Mouse (Mus musculus) ES-Bruce4 (cell line): ENCODE data around the gene Plekhg5. TPM values are rescaled to one million over a fixed set of nuclear protein-coding genes. Genes with fewer than 3 reads are reported as not detected.

Source experiments
- H3K27ac ChIP-seq: 2 replicates; pipeline ENCODE4 v1.5.1; 2012; ENCODE audit warnings: low read length, inconsistent platforms; ENCODE audit not compliant: insufficient read depth
- H3K27me3 ChIP-seq: 2 replicates; pipeline ENCODE4 v1.6.1; 2012; ENCODE audit warnings: mild to moderate bottlenecking, low read length, inconsistent platforms; ENCODE audit not compliant: control insufficient read depth, poor library complexity, insufficient read depth, severe bottlenecking
- H3K36me3 ChIP-seq: 2 replicates; pipeline ENCODE4 v1.6.1; 2012; ENCODE audit warnings: inconsistent platforms, mild to moderate bottlenecking, low read length, moderate library complexity; ENCODE audit not compliant: control insufficient read depth, poor library complexity, insufficient read depth, severe bottlenecking
- H3K4me1 ChIP-seq: one replicate; pipeline ENCODE4 v1.8.1; 2011; ENCODE audit warnings: low read length; ENCODE audit not compliant: control insufficient read depth, insufficient read depth
- H3K4me3 ChIP-seq: 2 replicates; pipeline ENCODE4 v1.5.1; 2011; ENCODE audit warnings: low read depth, mild to moderate bottlenecking, low read length
- H3K9ac ChIP-seq: 2 replicates; pipeline ENCODE4 v1.6.1; 2012; ENCODE audit warnings: low read depth, mild to moderate bottlenecking, inconsistent platforms; ENCODE audit not compliant: poor library complexity, severe bottlenecking
- H3K9me3 ChIP-seq: replicated peaks from 2 replicates; pipeline ENCODE4 v1.6.1; 2012; ENCODE audit warnings: mild to moderate bottlenecking, low read length, inconsistent platforms; ENCODE audit not compliant: control insufficient read depth, poor library complexity, insufficient read depth, severe bottlenecking
- CTCF ChIP-seq: IDR thresholded peaks from one replicate; pipeline ENCODE4 v1.8.1; 2011; ENCODE audit warnings: low read depth, low read length
- EP300 ChIP-seq: IDR thresholded peaks from 2 replicates; pipeline ENCODE4 v1.6.1; 2011; ENCODE audit warnings: low read depth, low read length; ENCODE audit not compliant: insufficient read depth
- POLR2A ChIP-seq: IDR thresholded peaks from one replicate; pipeline ENCODE4 v1.8.1; 2011; ENCODE audit warnings: low read length; ENCODE audit not compliant: insufficient read depth
- polyA plus RNA-seq: library from polyadenylated mRNA; stranded (reverse); fragments of >200 nt; gene quantifications from 2 replicates; pipeline ENCODE4 v1.2.4, GENCODE M21; 2011; ENCODE audit warnings: low read depth; ENCODE audit not compliant: missing spikeins, insufficient read depth, insufficient read length

The Plekhg5 gene
- polyA plus RNA-seq, 1 experiment: 17.5 TPM

DNA sequence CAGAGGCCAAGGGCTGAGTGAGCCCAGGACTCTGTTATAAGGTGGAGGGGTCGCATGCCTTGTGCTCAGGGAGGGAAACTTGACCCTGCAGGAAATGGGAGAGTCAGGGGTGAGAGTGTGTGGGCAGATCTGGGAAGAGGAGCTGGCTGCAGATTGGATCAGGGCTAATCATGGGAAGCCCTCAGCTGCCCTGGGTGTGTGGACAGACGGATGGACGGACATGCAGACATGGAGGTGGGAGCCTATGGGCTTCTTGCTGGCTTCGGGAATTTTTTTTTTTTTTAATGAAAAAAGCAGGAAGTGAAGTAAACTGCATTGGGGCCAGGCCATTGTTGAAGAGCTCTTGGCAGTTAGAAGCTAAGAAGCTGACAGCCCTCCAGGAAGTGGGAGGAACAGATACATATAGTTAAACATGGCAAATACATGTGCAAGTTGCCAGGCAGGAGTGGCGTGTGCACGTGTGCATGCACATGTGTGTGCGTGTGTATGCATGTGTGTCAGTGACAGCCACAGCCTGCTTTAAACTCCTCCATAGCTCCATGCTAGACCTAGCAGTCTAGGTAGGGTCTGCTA, 28.9 kb downstream of the Plekhg5 start:
- 0 out of 2 replicates have a peak, but pooled peaks cover 6% of the 10 kb centered on the region for H3K36me3 ChIP-seq
- TF ChIP-seq POLR2A: no peak
- TF ChIP-seq CTCF: no peak
- no peak for TF ChIP-seq EP300
- H3K9ac ChIP-seq: no peak overlapping the region
- H3K4me3 ChIP-seq: no peak overlapping the region
- no peaks in the 10 kb centered on the region for H3K27me3 ChIP-seq
- H3K27ac ChIP-seq: no peak overlapping the region
- peaks cover 14% of the 10 kb centered on the region for H3K4me1 ChIP-seq
- no peaks in the 10 kb centered on the region for H3K9me3 ChIP-seq

DNA sequence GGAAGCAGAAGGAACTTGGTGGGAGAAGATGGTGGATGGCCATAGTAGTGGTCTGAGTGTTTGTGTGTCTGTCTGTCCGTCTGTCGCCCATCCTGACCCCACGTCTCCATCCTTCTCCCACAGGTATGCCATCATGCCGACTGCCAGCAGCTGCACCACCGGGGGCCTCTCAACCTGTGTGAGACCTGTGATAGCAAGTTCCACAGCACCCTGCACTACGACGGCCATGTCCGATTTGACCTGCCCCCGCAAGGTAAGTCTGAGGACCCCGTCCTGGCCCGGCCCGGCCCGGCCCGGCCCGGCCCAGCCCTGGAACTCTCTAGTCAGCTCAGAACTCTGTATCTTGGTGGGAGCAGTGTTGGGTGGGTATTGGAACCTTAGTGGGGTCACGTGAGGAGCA, 29.6 kb downstream of the Plekhg5 start:
- H3K36me3 ChIP-seq: 0 out of 2 replicates have a peak, but pooled peaks cover 8% of the 10 kb centered on the region
- H3K4me1 ChIP-seq: peaks cover 15% of the 10 kb centered on the region
- no peak overlapping the region for H3K9ac ChIP-seq
- H3K9me3 ChIP-seq: no peaks in the 10 kb centered on the region
- no peak overlapping the region for H3K4me3 ChIP-seq
- TF ChIP-seq CTCF (no peak), POLR2A (no peak), EP300 (no peak)
- H3K27ac ChIP-seq: no peak overlapping the region
- no peaks in the 10 kb centered on the region for H3K27me3 ChIP-seq

GRCm38 (mm10) chr4:152103025-152103424, 30.7 kb downstream of the Plekhg5 start:
- TF ChIP-seq EP300 (no peak), CTCF (peak; percentile 97), POLR2A (no peak)
- peaks cover 17% of the 10 kb centered on the region for H3K4me1 ChIP-seq

DNA sequence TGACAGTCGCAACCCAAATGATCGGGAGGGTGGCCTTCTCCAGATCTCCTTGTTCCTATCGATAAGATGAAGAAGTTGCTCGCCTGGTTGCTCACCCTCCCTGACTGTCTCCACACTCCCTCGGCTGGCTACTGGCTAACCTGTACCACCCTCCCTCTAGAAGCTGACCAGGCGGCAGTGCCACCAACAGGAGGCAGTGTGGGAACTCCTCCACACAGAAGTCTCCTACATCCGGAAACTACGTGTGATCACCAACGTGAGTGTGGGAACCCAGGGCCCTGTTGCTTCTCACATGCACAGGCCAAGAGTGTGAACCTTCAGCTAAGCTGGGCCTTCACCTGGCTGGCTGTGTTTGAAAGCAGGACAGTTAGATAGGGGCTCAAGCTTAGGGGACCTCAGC, 34.4 kb downstream of the Plekhg5 start:
- Histone ChIP-seq H3K4me1 (peaks cover 6% of the 10 kb centered on the region), H3K36me3 (peaks cover 18% of the 10 kb centered on the region), H3K4me3 (no peak overlapping the region), H3K9ac (no peak overlapping the region), H3K27ac (0 out of 2 replicates have a peak overlapping the region, but pooled peaks have one; percentile 3), H3K9me3 (no peaks in the 10 kb centered on the region), H3K27me3 (no peaks in the 10 kb centered on the region)
- TF ChIP-seq CTCF: peak; percentile 53
- no peak for TF ChIP-seq EP300

More at GRCm38 (mm10) chr4:152103025-152103424, 30.7 kb downstream of the Plekhg5 start:
- H3K36me3 ChIP-seq: 0 out of 2 replicates have a peak, but pooled peaks cover 8% of the 10 kb centered on the region
- no peaks in the 10 kb centered on the region for H3K27me3 ChIP-seq
- no peak overlapping the region for H3K9ac ChIP-seq
- H3K4me3 ChIP-seq: no peak overlapping the region
- no peak overlapping the region for H3K27ac ChIP-seq
- H3K9me3 ChIP-seq: no peaks in the 10 kb centered on the region

GRCm38 (mm10) chr4:152107493-152107892, 35.2 kb downstream of the Plekhg5 start:
- TF ChIP-seq EP300: 0 out of 2 replicates have a peak, but pooled peaks have one; percentile 14
- no peak for TF ChIP-seq POLR2A
- no peak for TF ChIP-seq CTCF
- Histone ChIP-seq H3K4me3 (peak overlapping the region; percentile 59), H3K27ac (no peak overlapping the region), H3K9me3 (no peaks in the 10 kb centered on the region), H3K4me1 (peaks cover 6% of the 10 kb centered on the region), H3K9ac (no peak overlapping the region), H3K36me3 (peaks cover 15% of the 10 kb centered on the region), H3K27me3 (no peaks in the 10 kb centered on the region)

- Histone ChIP-seq H3K4me3 (peak overlapping the region; percentile 59), H3K4me1 (peaks cover 6% of the 10 kb centered on the region), H3K27me3 (no peaks in the 10 kb centered on the region), H3K27ac (no peak overlapping the region), H3K36me3 (peaks cover 15% of the 10 kb centered on the region), H3K9me3 (no peaks in the 10 kb centered on the region), H3K9ac (no peak overlapping the region)
- TF ChIP-seq EP300 (no peak), CTCF (no peak), POLR2A (no peak)
Observed at GRCm38 (mm10) chr4:152107971-152108509, 35.7 kb downstream of the Plekhg5 start.
